Mouse (Mus musculus) retina, adult 2 months (tissue): ENCODE data around the gene Entpd5.

Source experiments
- DNase-seq: peaks from one replicate; pipeline ENCODE4 v3.0.0-alpha.2; 2012; ENCODE audit warnings: low read depth, low spot score

The Entpd5 gene

DNA sequence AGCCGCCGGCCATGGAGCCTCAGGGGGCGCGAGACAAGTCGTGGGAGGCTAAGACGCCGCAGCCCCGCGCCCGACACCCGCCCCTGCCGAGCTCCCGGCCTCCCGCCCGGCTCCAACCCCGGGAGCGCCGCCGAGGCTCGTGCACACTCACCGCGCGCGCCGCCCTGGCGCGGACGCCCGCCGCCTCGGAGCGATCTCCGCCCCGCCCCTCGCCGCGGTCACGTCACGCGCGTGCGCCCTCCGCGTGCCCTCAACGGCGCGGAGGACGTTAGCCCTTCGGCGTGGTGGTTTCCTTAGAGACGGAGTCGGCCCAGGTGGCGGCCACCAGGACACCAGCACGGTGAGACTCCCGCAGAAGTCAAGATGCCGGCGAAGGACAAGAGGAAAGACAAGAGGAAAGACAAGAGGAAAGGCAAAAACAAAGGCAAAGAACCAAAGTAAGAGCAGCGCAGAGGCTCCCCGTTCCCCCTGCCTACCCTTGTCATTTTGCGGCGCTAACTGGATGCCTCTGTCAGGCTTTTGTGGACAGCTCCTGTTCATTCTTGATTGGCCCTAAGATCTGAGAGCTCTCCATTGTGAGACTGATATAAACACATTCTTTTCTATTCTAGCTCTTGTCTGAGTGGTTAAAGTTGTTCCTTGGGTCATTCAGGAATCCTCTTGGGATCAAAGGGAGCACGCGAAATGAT is at the start of gene Entpd5, which contains the start of gene Bbof1:
Gene Entpd5 (minus strand): TSS at position 211 of the 689 bp plus-strand sequence.
Gene Bbof1 (plus strand): TSS at position 253 of the 689 bp plus-strand sequence.
- DNase-seq = peak; percentile 78

DNA sequence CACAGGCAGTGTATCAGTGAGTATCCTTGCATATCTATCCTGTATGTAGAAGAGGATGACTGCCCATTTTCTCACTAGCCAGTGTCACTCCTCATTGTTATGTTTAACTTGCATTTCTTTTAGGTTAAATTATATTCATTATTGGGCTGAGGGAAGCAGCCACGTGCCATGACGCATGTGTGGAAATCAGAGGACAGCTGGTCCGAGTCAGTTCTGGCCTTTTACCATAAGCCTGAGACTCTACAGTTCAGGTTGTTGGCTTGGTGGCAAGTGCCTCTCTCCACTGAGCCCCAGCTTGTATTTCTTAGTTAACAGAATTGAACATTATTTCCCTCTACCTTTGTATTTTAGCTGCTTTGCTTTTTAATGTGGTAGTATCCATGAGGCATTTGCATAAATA is 48.1 kb upstream of the Entpd5 start:
- no peak for DNase-seq

DNA sequence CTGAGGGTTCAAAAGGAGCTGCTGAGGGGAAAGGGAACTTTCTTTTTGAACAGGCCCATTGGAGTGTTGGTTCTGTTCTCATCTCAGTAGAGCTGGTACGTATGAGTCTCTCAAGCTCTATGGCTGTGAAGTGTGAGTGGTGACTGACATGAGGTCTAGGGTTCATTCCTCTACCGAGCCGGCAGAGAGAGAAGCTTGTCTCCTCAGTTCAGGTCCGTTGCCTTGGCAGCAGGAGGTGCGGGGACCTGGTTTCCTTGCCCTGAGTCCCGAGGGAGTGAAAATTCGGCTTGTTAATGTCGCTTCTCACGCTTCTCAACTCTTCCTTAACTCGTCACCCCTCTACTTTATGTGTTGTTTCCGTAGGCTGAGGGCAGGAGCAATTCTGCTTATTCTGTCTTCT is 43.0 kb upstream of the Entpd5 start:
- no peak for DNase-seq

DNA sequence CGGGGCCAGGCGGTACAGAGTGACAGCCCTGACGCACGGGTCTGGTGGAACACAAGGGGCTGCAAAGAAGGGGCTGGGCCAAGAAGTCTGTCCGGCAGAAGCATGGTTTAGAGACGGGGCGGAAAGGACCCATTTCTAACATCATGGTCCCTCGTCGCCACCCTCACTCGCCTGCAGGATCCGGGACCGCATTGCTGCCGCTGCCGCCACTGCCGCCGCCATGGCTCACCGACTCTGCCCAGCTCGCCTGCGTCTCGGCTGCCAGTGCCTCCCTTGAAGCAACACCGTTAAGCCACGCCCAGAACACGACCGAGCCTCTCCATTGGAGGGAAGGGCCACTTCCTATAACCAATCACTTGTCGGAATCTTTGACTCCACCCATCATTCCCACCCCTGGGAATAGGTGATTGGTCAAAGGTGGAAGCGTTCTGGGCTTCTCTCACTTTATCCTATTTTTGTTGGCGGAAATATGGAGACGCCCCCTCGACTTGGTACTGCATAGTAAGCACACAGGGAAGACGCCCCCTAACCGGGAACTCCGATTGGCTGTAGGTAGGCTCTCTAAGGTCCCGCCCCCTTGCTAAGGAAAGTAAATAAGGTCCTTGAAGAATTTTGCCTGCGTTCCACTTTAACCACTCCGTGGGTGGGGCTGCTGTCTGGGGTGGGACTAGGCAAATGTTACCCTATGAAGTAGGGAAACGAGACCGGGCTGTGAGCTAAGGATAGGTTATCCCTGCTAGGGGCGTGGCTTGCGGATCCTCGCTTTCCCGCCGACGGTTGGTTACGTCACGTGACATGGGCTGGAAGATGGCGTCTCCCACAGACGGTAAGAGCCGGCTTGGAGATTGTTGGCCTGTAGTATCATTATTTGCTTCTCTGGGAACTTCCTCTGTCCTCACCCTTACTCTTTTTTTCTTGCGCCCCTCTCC is 42.2 kb upstream of the Entpd5 start, which contains the start of the genes Aldh6a1 and Lin52:
Gene Aldh6a1 (minus strand): TSS at position 287 of the 929 bp plus-strand sequence.
Gene Lin52 (plus strand): TSS at position 705 of the 929 bp plus-strand sequence.
- DNase-seq = peak; percentile 94

DNA sequence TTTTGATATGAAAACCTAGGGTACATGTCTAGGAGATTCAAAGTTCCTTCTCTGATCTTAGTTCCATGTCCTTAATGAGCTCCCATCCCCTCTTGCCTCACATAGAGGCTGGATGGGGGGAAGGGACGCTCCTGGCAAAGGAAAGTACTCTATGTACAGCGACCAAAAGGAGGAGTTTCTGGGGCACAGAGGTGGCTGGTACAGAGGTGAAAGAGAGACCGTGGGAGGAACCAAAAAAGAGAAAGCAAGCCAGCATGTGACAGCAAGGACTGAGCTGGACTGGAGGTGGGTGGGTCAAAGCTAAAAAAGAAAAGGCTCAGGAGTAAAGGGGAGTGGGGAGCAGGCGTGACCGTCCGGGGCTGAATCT is 41.5 kb upstream of the Entpd5 start:
- no peak for DNase-seq

DNA sequence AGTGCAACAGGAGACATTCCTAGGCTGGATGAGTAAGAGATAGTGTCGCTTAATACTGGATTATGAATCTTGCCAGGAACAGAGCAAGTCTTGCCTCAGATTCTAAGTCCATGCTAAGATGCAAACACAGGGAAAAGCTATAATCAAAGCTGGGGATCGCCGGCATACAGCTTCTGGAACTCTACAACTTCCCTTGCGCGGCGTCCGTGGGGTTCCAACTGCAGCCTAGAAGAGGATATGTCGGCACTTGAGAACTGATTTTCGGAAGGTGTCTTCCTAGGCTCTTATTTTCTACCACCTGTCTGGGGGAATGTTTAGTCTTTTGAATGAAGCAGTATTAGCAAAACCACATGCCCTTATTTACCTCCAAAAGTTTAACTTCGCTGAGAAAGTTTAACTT is 41.1 kb upstream of the Entpd5 start:
- DNase-seq = no peak

DNA sequence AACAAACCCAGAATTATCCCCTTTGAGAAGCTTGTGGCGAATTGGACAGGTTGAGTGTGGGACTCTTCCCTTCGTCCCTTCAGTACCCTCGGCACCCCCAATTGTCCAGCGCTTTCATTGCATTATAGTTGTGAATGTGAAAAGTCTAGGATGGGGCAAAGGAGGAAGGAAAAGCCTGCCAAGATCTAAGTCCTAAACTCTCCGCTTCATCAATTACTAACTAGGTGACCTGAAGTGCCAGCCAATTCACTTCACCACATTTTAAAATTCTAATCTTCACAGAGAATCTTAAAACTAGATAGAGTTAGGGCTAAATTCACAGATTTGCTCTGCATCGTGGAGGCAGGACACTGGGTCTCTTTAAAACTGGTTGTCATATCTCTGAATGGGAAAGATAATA is 39.4 kb upstream of the Entpd5 start:
- no peak for DNase-seq

DNA sequence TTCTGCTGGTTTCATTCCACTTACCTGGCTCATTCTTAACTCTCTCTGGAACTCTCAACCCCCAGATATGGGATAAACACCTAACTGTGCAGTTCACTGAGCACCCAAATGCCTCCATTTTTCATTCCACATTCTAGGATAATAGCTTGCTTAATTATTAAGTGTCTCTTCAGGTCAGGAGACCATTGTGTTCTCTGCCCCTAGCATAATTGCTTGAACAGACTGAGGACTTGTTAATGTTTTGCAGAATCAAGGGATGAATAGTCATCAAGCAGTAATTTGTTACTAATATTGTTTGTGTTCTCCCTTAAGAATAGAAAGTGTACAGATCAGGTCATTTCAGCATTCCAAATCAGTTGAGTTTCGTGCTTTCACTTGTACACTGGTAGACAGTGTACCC is 38.6 kb upstream of the Entpd5 start:
- DNase-seq = no peak

DNA sequence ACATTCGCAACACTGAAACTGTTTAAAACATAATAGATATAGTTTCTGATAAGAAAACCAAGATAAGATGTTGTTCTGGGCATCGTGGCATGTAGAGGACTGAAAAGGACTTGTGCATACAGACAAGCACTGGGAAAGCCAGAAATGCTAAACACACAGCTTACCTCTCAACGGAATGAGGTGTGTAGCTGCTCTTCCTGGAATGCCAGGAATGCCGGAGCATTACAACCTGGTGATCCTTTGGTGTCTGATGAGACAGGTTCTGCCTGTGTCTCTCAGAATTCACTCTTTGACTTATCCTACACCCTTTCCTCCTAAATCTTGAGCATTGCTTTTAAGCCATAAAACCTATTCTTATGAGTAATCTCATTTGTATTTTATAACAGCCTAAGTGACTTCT is 33.7 kb upstream of the Entpd5 start:
- DNase-seq = no peak

DNA sequence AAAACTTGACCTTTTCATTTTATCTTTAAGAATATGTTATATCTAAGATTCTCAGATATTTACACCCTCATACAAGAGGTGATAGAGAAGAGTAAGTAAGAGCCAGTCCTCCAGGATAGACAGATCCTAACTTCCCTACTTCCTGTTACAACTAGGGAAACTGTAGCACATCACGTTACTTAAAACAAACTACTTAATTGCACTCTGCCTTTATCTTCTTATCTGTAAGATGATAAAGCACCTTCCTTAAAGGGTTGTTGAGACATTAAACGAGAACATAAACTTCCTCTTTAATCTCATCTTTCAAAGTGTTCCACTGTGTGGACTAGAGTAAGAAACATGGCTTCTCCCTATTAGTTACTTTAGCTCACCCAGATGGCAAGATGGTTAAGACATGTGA is 29.9 kb upstream of the Entpd5 start:
- no peak for DNase-seq

DNA sequence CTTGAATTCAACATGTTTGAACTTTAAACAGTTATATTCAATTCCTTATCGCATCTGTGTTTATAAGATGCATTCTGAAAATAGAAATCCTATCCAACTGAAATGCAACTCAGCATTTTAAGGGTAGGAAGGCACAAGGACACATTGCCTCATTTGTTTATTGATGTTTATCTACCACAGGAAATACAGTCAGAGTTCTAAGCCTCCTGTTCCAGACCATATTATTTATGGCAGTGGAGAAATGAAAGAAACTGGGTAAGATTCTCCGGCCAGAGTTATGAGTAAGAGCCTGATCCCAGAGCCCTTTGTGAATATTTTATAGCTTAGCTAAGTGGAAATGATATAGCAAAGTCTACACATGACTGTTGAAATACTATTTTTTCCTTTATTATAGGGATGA is 21.0 kb upstream of the Entpd5 start:
- no peak for DNase-seq

DNA sequence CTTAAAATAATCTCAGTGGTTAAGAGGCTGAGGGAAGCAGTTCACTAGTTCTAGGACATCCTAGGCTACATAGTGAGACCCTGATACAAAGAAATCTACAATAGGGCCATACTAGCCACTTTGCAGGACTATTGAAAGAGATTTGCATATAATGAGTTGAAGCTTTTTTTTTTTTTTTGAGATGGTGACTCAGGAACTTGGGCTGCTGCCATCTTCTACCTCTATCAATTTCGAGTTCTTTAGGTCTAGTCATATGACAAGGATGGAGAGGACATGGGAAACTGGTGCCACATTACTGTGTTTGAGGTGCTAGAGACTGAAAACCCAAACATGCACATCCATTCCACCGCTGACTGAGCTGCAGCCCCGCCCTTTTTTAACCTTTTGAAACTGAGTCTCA is 15.2 kb upstream of the Entpd5 start:
- no peak for DNase-seq

DNA sequence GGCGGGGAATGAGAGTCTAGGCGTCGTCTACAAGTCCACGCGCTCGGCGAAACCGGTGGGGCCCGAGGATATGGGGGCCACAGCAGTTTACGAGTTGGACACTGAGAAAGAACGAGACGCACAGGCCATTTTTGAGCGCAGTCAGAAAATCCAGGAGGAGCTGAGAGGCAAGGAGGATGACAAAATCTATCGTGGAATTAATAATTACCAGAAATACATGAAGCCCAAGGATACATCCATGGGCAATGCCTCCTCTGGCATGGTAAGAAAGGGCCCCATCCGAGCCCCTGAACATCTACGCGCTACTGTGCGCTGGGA is 8.7 kb upstream of the Entpd5 start:
- DNase-seq = no peak

DNA sequence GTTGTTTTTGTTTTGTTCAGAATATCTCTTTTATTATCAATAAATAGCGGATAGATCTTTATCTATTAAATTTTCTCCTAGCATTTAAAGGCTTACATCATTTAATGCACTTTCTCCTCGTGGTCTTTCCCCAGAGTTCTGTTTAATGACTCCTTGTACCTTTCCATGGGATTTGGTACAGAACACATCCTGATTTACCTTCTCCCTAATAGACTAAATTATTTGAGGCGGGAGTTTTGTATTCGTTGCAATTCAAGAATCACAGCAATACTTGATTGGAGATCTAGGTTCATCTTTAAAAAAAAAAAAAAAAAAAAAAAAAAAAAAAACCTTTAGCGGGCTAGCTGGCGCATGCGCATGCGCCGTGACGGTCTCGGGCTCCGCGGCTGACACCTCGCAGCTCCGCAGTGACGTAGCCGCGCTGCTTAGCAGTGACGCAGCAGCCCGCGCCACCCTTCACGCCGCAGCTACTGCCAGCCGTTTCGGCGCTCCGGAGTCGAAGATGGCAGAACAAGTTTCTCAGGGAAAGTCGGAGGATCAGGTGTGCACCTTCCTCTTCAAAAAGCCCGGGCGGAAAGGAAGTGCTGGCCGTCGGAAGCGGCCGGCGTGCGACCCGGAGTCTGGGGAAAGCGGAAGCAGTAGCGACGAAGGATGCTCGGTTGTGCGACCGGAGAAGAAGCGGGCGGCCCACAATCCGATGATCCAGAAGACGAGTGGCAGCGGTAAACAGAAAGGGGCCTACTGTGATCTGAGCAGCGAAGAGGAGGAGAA is 8.2 kb upstream of the Entpd5 start, which contains the start of gene Rnf113a2:
Gene Rnf113a2 (plus strand): TSS at position 363 of the 771 bp plus-strand sequence.
- DNase-seq = peak; percentile 79

DNA sequence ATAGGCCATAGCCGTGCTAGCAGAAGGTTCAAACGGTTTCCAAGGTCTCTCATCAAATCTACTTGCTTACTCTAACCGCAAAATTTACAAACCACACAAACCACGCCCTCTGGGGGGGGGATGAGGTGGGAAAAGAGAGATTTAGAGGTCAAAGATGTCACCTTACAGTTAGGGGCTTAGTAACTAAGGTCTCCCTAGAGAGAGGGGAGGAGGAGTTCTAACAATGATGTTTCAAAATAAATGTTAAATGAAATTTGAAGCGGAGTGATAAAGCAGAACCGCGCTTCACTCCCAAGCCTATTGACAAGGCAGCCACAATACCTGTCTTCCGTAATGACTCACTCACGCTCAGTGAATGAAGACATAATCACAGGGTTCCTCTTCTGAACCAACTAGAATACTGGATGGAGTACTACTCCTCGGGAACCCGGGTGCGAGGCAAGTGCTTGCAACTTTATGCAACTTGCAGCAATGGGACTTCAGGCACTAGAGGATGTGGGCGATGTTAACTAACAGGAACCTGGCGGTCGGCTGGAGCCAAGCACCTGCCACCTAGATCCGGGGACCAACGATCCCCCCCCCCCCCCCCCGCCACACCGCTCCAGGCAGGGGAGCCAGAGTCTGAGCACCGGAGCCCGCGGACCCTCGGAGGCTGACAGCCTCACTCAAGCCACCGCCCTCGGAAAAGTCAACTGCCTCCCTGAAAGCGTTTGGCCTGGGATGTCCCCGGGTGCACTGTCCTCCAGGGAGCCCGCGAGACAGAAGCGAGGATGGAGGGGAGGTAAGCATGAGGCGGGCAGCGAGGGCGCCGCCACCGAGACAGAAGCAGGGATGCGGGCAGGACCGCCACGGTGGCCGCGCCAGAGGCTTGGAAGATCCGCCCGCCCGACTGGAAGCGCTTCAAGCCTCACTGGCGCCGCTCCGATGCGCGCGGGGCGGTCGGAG is 683 bp downstream of the Entpd5 start:
- no peak for DNase-seq

DNA sequence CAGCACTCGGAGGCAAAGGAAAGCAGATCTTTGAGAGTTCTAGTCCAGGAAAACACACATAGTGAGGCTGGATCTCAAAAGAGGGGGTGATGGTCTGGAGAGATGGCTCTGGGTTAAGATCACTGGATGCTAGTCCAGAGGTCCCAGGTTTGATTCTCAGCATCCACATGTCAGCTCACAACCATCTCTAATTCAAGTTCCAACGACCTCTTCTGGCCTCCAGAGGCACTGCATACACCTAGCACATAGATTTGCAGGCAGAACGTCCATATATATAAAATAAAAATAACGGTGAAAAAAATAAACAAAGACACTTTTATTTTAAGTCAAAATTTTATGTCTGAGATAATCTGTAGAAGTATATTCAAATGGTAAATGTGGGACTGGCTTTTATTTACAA is 1.6 kb downstream of the Entpd5 start:
- no peak for DNase-seq

DNA sequence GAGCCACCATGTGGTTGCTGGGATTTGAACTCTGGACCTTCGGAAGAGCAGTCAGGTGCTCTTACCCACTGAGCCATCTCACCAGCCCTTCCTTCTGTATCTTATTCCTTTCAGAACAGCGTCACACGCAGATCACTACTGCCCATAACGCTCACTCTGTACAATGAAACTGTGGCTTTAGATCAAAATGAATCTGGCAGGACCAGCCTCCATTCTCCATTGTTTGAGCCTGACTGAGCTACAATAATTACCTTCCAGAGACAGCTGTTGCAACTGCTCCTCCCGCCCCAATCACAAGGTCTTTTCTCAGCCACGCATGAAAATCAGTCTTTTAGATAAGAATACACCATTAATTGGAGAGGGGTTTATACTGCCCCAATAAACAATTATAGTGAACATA is 4.3 kb downstream of the Entpd5 start:
- no peak for DNase-seq

DNA sequence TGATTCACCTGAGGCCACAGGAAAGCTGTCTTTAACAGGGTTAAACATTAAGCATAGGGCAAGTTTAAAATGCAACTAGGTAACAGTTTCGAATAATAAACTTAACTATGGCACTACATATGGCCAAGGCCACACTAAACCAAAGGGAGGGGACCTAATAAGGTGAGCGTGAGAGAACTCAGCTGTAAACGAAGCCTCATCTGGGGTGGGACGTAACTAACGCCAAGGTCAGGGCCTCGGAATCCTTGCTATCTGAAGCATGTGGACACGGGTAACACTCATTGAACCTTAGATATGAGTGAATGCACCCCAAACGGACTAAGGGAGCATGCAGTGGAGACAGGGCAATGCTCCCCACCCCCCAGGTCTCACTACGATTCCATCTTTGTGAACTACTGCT is 5.9 kb downstream of the Entpd5 start:
- no peak for DNase-seq

DNA sequence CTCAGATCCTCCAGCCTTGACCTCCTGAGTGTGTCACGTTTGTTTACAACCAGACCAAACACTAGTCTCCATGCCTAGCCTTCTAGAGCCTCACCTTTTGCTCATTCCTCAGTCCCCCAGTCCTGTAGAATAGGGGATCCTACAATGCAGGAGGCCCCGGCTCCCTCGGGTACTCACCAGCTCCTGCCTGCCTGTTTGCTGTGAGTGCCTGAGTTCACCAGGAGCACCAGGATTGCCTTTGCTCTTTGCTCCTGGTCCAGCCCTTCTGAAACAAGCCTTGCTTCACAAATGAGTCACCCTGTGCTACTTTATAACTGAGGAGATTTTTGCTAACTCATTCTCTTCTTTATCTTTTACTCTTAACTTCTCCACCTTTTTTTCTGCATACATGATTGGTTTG is 8.2 kb downstream of the Entpd5 start:
- no peak for DNase-seq

DNA sequence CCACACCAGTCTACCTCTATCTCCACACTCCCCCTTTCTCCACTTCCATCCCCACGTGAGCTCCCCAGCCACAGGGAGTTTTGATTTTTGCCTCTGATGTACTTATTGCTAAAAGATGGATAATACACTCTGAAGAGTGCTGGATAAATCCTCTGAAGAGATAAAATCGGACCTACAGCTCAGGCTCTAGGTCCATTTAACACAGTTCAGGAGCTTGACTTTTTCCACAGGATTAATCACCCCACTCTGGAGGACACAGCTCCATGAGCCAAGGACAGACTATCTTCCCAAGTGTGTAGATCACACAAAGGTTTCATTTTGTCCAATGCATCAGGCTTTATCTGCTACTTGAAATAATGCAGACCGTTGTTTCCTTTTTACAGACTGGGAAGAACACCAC is 8.8 kb downstream of the Entpd5 start:
- no peak for DNase-seq

DNA sequence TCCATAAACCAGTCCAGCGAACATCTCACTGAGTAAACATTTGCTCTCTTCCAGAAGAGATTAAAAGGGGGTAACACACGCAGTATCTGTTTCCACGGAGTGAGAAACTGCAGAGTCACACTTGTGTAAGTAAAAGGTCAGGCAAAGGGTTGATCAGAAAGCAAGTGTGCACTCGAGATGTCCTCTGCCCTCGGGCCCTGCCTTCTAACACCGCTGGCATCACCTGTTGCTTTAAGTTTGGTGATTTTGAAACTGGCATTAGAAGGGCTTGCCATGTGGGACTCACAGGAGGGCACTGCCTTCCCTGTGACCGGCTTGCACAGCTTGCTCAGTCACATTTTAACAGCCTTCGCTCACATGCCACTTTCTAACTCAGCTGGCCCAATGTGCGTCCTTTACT is 9.2 kb downstream of the Entpd5 start:
- no peak for DNase-seq
